Comparison of ENCODE assay signal across 26 mouse cellular contexts in the genomic region with DNA sequence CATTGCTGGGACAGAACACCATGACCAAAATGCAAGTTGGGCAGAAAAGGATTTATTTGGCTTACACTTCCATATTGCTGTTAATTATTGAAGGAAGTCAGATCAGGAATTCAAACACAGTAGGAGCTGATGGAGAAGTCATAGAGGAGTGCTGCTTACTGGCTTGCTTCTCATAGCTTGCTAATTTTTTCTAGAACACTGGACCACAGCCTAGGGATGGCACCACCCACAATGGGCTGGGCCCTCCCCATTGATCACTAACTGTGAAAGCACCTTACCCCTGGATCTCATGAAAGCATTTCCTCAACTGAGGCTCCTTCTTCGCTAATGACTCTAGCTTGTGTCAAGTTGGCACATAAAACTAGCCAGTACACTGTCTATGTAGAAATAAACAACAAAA.
"Had no signal": no experiment of that assay in that cellular context is flagged by ENCODE, and none has a peak within 500 bp of the region (broad histone marks: within the 10 kb centered on the region; RNA-seq: fewer than 3 reads in every experiment).

No protein-coding gene starts in this region.

- H3K9ac ChIP-seq: heart, embryonic 12.5 days; hindbrain, embryonic 12.5 days; hindbrain, embryonic 14.5 days; intestine, embryonic 15.5 days; limb, embryonic 12.5 days; liver, embryonic 13.5 days; liver, embryonic 15.5 days; liver, postnatal 0 days had no signal

- DNase-seq: gastrocnemius, adult 2 months; gastrocnemius, postnatal 10 days; gastrocnemius, postnatal 25 days; heart, adult 18-20 months; heart, postnatal 10 days; heart, postnatal 4 days; kidney, postnatal 4 days; liver; liver, embryonic 13.5 days; liver, postnatal 0 days had no signal

- H3K9me3 ChIP-seq: heart, embryonic 10.5 days; heart, embryonic 12.5 days; hindbrain, embryonic 10.5 days; hindbrain, embryonic 12.5 days; intestine, embryonic 15.5 days; limb, embryonic 10.5 days; limb, embryonic 12.5 days; liver, embryonic 13.5 days; liver, embryonic 15.5 days had no signal

- H3K4me3 ChIP-seq: gastrocnemius, adult 2 months; heart, embryonic 10.5 days; heart, embryonic 12.5 days; hindbrain, embryonic 10.5 days; hindbrain, embryonic 12.5 days; intestine, embryonic 15.5 days; layer of hippocampus, adult 2 months; left cerebral cortex, adult 2 months; limb, embryonic 10.5 days; limb, embryonic 12.5 days; liver, embryonic 13.5 days; liver, embryonic 15.5 days had no signal

- H3K4me1 ChIP-seq: heart, embryonic 10.5 days; heart, embryonic 12.5 days; hindbrain, embryonic 10.5 days; hindbrain, embryonic 12.5 days; intestine, embryonic 15.5 days; limb, embryonic 10.5 days; limb, embryonic 12.5 days; liver, embryonic 13.5 days; liver, embryonic 15.5 days had no signal

- H3K27me3 ChIP-seq: heart, embryonic 12.5 days; hindbrain, embryonic 12.5 days; intestine, embryonic 15.5 days; limb, embryonic 12.5 days; liver, embryonic 13.5 days; liver, embryonic 15.5 days had no signal

- H3K36me3 ChIP-seq: heart, embryonic 10.5 days; heart, embryonic 12.5 days; hindbrain, embryonic 10.5 days; hindbrain, embryonic 12.5 days; intestine, embryonic 15.5 days; limb, embryonic 10.5 days; limb, embryonic 12.5 days; liver, embryonic 13.5 days; liver, embryonic 15.5 days had no signal

- H3K27ac ChIP-seq: gastrocnemius, adult 2 months; heart, embryonic 10.5 days; hindbrain, embryonic 10.5 days; hindbrain, embryonic 12.5 days; hindbrain, embryonic 14.5 days; intestine, embryonic 15.5 days; layer of hippocampus, adult 2 months; left cerebral cortex, adult 2 months; limb, embryonic 10.5 days; limb, embryonic 12.5 days; liver, embryonic 13.5 days; liver, embryonic 15.5 days had no signal

- ATAC-seq: forebrain, embryonic 16.5 days; hindbrain, embryonic 16.5 days; inflammation-experienced regulatory T-cells, adult 6 months; intestine, embryonic 15.5 days; intestine, postnatal 0 days; liver, postnatal 0 days had no signal

- H3K4me2 ChIP-seq: heart, embryonic 12.5 days; hindbrain, embryonic 12.5 days; hindbrain, embryonic 14.5 days; intestine, embryonic 15.5 days; limb, embryonic 12.5 days; liver, embryonic 11.5 days; liver, embryonic 13.5 days; liver, embryonic 15.5 days had no signal
